Mouse (Mus musculus) adrenal gland, adult (tissue): ENCODE results near the gene Gm49384.

ENCODE experiments used
- DNase-seq, 2 experiments: peaks; one replicate each; pipeline ENCODE4 v3.0.0; 2022 to 2023; ENCODE audit warnings: low spot score in 1 of 2; ENCODE audit not compliant: inconsistent age in 2 of 2

The Gm49384 gene

DNA sequence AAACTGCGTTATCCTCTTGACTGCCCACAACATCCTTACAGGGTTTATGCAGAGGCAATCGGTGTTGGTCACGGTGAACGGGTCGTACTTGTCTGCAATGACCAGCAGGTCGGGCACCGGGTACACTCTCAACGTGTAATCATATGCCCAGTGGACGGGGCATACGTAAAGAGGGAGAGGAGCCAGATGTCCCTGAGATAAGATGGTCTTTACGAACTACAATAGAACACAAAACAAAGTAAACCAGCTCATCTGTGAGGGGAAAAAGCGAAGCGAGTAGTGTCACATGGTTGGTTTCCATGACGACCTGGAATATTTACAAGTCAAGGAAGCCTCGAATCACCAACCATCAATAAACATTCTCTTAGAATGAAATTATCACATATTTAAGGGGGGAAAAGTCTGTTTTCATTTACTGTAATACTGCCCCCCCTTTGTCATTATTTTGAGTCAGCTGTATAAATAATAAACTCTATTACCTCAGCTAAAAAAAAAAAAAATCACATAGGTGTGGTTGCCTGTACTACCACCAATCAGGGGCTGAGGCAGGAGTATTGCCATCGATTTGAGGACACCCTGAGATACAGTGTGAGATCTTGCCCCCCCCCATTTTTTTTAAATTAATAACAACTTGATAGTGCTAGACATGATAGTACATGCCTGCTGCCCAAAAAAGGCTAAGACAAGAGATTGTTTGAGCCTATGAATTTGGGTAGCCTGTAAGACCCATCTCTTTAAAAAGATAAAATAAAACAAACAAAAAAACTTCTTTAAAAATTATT lies at the start of gene Gm49384:
Gene Gm49384 (minus strand): TSS at position 216 of the 782 bp plus-strand sequence.
- DNase-seq: no peak

DNA sequence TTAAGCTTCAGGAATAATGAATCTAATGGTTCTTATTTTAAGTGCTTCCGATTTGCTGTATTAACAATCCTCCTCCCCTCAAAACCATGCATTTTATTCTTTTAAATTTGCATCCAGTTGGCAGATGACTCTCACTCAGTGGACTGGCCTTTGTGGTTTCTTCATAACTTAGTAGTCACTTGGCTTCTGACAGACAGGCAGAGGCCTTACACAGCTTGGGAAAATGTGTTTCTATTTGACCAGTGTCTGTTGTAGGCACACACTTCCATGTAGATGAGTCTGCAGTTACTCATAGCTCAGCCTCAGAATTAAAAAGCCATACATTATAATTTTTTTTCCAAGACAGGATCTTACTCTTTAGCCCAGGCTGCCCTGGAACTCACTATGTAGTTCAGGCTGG lies 49.7 kb upstream of the Gm49384 start:
- no peak for DNase-seq

DNA sequence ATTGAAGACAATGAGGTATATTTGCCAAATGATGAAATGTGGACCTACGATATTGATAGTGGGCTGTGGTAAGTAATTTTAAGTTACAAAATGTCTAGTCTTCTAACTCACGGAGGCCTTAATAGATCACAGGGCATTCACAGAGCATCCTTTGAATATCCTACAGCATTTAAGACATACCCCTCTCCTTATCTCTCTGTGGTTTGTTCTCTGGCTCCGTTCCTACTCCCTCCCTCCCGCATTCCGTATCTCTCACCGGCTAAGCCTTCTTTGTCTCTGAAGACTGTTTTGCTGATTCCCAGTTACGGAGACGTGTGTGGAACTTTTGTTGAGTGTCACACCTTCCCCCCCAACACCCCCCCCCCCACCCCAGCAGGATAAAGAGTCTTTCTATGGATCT lies 46.7 kb upstream of the Gm49384 start:
- no peak for DNase-seq

DNA sequence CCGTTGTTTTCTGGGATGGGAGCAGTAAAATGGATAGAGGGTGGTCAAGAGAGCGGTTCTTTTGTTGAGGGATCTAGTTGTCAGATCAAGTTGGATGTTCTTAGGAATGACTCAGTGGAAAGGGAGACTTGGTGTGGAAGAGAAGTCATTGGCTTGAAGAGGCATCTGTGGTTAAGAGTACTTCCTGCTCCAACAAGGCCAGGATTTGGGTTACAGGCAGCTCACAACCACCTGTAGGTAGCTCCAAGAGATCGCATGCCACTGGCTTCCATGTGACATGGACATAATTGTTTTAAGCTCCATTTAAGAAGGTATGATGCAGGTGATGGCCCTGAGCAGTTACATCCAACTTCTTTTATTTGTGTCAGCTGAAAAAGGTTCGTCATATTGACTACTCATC lies 45.7 kb upstream of the Gm49384 start:
- DNase-seq: no peak

DNA sequence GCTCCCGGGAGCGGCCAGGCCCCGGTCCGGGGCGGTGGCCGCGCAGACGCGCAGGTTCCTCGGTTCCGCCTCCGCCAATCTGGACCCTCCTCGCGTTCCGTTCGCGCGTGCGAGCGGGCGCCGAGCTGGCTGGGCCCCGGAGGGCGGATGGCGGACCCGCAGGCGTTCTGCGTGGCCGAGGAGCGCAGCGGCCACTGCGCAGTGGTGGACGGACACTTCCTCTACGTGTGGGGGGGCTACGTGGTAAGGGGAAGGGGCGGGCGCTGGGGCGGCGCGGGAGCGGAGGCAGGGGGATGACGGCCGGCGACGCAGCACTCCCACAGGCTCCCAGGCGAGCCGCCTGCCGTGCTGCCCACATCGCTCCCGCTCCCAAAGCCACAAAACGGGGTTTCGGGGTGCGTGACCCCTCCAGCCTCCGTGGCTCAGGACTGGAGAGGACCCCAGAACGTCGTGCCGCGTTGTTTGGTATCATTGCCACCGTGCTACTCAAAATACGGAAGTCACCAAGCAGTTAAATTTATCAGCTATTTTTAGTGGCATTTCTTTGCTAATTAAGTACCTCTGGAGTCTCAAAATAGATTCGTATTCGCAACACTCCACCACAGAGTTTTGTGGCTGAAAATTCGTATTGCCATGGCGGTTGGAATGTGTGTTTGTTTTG lies 37.8 kb upstream of the Gm49384 start:
- peak; percentile 78 to 91 for DNase-seq

DNA sequence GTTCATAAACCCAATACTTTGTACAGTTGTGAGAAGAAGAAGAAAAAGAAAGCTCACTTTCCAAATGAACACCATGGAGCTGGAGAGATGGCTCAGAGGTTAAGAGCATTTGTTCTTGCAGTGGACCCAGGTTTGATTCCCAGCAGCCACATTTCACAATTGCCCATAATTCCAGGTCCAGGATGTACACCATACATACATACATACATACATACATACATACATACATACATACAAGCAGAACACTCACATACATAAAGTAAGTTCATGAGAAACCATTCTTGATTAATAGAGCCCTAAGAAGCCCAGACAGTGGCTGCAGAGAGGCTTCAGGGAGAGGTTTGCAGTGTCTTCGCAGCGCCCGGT lies 37.3 kb upstream of the Gm49384 start:
- no peak for DNase-seq

DNA sequence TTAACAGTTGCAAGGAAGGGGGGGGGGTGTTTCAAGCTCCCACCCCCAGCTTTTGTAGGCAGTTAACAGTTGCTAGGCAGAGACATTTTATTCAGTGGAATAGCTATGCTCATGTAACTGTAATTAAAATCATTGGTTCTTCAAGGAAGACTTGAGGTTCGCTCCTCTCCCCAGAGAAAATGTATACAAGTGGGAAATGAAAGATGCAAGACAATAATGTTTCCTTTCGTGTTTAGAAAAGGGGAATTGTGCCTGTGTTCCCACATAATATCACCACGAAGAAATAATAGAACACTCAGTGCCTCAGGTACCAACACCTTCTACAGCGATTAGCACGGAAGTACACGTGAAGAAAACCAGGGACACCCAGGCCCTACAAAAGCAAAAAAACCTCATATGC lies 36.8 kb upstream of the Gm49384 start, which contains the start of gene Klhdc1:
Gene Klhdc1 (plus strand): TSS at position 301 of the 400 bp plus-strand sequence.
- DNase-seq: no peak

DNA sequence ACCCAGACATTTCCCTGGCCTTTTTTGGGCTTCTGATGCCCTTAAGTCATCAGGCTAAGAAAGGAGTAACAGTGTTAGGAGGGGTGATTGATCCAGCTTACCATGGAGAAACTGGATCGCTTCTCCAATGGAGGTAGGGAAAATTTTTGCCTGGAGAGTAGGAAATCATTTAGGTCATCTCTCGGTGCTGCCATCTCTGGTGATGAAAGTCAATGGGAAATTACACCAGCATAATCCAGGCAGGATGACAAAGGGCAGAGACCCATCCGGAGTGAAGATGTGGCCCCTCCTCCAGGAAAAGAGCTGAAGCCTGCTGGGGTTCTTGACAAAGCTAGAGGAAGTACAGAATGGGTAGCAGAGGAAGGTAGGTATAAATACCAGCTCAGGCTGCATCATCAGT lies 34.2 kb upstream of the Gm49384 start:
- DNase-seq: peak in 1 of 2 experiments; percentile 31

DNA sequence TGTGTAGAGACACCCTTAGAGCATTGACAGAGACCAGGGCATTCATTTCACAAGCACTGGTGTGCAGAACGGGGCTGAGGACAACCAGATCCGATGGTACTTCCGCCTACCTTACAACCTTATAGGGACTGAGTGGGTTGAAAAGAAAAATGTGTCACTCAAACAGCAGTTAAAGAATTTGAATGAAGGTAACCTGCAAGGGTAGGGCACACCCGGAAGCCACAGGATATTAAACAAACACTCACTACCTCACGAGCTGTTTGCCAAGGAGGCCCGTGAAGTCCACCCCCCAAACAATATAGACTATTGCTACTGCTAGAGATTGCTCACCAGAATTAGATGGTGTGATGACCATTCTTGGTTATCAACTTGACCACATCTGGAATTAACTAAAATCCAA lies 31.7 kb upstream of the Gm49384 start:
- DNase-seq: no peak

DNA sequence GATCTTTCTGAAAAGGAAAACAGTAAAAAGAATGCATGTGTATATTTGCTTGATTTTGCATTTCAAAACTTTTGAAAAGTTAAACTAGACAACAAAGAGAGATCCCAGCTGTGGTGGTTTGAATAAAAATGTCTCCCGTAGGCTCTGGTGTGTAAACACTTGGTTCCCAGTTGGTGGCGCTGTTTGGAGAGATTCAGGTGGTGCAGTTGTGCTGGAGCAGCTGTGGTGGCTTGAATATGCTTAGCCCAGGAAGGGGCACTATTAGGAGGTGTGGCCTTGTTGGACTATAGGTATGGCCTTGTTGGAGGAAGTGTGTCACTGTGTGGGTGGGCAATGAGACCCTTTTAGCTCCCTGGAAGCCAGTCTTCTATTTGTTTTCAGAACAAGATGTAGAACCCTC lies 25.2 kb upstream of the Gm49384 start:
- peak; percentile 27 to 57 for DNase-seq

DNA sequence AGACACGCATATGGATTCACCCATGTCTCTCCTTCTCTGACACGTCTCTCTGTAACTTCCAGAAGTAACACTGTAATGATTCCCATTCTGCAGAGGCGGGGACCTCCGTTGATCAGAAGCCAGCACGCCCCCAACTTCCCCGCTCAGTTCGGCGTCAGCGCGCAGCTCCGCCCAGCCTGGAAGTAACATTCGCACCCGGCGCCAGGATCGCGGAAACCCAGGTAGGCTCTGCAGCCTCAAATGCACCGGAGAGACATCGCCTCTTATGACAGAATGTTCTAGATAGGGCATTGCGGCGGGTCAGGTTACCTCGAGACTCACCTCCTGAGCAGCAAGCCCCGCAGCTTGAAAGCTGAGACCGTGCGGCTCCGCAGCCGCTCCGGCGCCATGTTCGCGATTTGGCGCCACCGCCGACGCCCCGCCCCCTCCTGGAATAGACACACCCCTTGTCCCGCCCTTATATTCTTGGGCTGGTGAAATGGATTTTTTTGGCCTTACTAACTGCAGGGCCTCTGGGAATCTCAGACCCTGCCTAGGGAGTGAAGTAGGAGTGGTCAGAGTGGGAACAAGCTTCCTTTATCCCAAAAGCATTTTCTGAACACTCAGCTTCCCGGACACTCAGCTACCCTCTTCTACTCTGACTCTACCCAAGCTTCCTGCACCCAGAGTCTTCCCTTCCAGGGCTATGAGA lies 23.9 kb upstream of the Gm49384 start, which contains the start of gene Pole2:
Gene Pole2 (minus strand): TSS at position 420 of the 691 bp plus-strand sequence.
- peak; percentile 89 to 97 for DNase-seq

DNA sequence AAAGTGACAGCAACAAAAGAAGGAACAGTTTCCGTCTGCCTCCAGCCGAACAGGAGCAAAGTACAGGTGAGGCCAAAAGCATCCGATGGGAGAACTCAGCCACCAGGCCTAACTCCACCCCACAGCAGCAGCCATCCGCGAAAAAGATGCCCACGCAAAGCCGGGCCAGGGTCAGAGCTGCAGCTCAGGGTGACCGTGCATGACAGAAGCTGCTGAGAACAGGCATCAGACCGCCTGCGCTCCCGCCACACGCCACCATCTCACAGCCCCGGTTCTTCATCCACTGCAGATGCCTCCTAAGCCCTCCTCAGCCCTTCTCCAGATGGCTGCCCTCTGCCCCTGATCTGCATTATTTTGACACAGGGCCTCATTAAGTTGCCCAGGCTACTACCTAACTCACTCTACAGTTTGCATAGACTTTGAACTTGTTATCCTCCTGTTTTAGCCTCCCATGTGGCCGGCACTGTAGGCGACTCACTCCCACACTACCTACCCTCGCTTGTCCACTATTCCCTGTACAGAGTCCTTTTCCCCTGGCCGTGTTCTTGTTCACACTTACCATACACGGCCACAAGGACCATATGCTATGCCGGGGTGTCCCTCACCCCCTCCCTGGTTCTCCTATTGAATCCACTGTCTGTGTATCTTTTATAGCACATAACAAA lies 16.7 kb upstream of the Gm49384 start:
- DNase-seq: no peak

DNA sequence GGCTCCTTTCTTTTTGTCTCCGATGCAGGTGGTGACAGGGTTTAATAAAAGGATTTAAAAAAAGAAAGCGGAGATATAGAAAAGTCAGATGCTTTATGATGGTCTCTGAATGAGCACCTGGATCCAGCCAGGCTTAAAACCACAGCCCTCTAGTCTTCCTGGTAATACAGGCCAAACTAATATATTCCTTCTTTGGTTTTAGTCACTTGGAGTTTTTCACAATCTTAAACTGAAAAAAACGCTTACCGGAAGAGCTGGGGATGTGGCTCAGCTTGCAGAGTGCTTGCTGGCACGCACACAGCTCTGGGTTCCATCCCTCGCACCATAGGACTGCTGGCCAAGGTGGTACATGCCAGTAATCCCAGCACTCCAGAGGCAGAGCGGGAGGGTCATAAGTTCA lies 12.5 kb upstream of the Gm49384 start:
- DNase-seq: no peak

DNA sequence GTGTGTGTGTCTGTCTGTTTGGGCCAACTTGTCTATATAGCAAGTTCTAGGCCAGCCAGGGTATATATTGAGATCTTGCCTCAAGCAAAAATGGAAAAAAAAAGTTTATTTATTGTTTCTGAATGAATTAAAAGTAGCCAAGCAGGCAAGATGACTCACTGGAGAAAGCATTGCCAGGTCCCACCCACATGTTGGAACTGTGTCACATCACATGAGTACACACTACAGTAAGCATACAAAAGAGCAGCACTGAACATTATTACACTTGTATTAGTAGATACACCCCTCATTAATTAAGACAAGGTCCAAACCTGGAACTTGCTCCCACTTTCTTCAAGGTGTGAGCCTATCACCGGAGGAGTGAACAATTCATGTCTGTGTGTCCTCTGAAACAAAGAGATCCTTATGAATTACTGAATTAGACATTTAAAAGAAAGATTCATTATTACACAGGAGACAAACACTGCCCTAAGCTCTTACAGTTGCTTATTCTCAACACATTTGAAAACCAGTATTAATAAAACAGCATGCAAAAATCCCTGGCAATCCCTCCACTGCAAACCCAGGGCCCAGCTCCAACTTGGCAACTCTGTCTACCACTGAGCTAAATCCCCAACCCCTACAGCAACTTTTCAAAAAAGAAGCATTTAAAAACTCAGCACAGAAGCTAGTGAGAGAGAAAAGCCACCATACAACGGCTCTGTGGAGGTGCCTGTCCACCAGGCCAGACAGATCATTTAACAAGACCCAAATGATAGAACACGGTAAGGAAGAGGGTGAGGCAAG lies 11.1 kb upstream of the Gm49384 start:
- DNase-seq: peak; percentile 60 to 85

DNA sequence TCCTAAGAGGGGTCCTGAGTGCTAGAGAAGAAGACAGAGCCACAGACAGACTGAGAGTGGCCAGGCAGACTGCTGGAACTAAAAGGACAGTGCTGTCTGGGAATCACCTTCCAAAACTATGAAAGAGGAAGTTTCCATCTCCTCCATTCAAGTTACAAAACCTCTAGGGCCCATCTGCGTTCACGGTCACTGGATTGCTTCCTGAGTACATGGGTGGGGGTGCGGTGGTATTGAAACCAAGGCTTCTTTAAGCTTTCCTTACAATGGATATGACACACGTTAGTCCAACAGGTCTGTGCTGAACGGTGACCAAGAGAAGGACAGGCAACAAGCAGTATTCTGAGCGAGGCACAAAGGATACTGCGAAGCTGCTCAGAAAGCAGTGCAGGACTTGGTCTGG lies 10.3 kb upstream of the Gm49384 start:
- no peak for DNase-seq

DNA sequence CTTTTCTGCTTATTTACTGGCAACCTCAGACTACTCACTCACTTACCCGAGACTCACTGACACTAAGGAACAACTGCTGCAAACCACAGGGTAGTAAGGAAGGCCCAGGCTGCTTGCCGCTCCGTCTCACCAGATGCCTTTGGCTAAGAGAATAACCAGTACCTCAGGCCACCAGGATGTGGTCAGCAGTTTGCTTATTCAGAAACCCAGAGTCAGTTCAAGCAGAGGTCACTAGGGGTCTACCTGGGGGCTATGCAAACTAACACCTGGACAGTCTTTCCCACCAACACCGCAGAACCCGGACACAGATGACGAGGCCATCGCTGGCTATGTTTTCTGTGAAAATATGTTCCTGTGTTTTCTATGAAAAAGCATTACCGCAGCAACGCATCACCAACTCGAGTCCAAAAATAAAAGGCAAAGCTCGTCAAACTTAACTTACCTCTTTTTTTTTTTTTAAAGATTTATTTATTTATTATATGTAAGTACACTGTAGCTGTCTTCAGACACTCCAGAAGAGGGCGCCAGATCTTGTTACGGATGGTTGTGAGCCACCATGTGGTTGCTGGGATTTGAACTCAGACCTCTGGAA lies 9.2 kb upstream of the Gm49384 start:
- no peak for DNase-seq

DNA sequence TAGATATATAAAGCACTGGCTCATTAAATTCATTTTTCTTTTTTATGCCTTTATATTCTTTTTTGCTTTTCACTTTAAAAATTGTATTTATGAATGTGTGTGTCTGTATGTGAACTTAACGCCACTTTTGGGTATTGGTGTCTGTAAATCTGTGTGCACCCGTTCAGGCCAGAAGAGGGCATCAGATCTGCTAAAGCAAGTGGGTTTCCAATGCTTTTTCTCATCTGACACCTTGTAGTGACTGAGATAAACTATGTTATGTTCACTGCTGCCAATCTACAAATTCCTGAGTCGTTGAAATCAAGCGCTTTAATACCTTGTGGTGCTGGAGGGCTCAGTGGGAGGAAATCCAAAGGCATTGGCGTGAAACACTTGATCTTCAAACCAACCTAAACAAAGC lies 7.0 kb upstream of the Gm49384 start:
- no peak for DNase-seq

DNA sequence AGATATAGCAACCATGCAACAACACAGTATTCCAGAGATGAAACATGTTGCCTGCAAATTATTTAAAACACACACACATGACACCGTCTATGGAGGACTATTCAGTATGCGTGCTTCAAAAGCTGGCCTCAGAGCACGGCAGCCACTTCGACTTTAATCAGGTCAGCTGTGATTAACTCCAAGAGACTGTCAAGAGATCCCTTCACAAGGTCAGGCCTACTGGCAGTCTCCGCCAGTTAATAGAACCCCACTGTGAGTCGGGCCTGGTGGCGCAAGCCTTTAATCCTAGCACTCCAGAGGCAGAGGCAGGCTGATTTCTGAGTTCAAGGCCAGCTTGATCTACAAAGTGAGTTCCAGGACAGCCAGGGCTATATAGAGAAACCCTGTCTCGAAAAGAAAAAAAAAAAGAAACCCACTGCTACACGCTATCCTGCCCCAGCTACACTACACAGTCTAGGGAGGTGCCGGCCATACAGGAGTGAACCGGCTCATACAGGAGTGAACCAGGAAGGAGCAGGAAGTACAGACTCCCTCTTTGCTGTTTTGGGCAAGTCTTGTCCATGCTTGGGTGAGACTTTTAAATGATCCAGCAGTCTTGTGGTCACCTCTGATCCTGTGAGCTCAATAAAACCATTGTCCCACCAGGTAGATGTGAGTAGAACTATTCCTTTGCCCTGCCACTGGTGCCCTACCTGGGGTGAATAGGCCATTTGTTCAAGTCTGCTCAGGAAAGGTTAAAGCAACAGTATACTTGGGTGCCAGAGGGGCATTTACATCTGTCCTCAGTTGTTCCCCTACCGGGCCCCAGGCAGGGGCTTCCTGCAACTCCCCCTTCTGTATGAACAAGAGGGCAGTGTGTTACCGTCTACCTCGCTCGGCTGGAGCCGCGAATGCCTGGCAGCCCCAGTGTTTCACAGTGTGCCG lies 6.3 kb upstream of the Gm49384 start:
- DNase-seq: peak in 1 of 2 experiments; percentile 32

DNA sequence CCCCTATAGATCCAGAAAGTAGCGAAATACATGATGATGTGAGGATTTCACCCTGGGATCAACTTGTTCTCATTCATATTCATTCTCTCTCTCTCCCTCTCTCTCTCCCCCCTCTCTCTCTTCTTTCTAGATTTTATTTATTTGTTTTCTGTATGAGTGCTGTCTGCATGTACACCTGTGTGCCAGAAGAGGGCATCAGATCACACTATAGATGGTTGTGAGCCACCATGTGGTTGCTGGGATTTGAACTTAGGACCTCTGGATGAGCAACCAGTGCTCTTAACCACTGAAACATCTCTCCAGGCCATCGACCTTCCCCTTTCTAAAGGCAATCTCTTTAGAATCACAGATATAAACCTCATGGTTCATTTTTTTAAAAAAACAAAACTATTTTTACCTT lies 4.5 kb upstream of the Gm49384 start:
- DNase-seq: no peak
